ENCODE assay signal across 9 mouse cellular contexts in genomic region chr4:154632800-154633764, GRCm38 (mm10). TPM values are rescaled to one million over a fixed set of nuclear protein-coding genes. Genes with fewer than 3 reads are reported as not detected.
A peak's percentile ranks its signal among the peaks of the same experiment; 100 is the strongest.
DNase-seq lines count a peak whose midpoint lies in the region; ATAC-seq lines count a peak whose summit lies in the region.
"Had no signal": no experiment of that assay in that cellular context is flagged by ENCODE, and none has a peak within 500 bp of the region (broad histone marks: within the 10 kb centered on the region; RNA-seq: fewer than 3 reads in every experiment).

No protein-coding gene starts in this region.

- 32% methylated on average over 14 of the region's 14 CpGs for WGBS in liver, embryonic 13.5 days (ENCODE audit: insufficient replicate concordance)
- WGBS in stomach, embryonic 14.5 days, result 33% methylated on average over 14 of the region's 14 CpGs

- no peak for ATAC-seq in liver, embryonic 13.5 days (ENCODE audit: low read depth)
- ATAC-seq in stomach, embryonic 14.5 days (ENCODE audit: insufficient number of reproducible peaks, insufficient read depth, low FRiP score, low read depth), result no peak
- no peak for ATAC-seq in CD4-positive, CD25-positive, alpha-beta regulatory T cell, adult 4 months
- no peak for ATAC-seq in cerebellum, adult (ENCODE audit: insufficient number of reproducible peaks, low FRiP score, low TSS enrichment)

- intact Hi-C loops in heart, postnatal 10 days (cut with DNase I), result loop anchor here (5.0 kb wide), 1 partner anchor 51 kb away; no protein-coding TSS in a partner anchor
- intact Hi-C loops in gastrocnemius, postnatal 36 days (cut with DNase I), result no loop called here

- no peaks in the 10 kb centered on the region for H3K36me3 ChIP-seq in liver, embryonic 13.5 days
- no peaks in the 10 kb centered on the region for H3K36me3 ChIP-seq in stomach, embryonic 14.5 days (ENCODE audit: control insufficient read depth, insufficient read depth, low read length)

- no peak overlapping the region for H3K4me3 ChIP-seq in liver, embryonic 13.5 days (replicated peaks)
- H3K4me3 ChIP-seq in stomach, embryonic 14.5 days (ENCODE audit: low read depth, low read length), result peak overlapping the region; percentile 55

- DNase-seq in liver, embryonic 13.5 days, result no peak
- no peak for DNase-seq in liver
- DNase-seq in heart, postnatal 10 days, result peak; percentile 47 to 60
- DNase-seq in kidney, postnatal 36 days, result peak; percentile 48 to 65
- DNase-seq in gastrocnemius, postnatal 36 days, result no peak

- H3K4me2 ChIP-seq in liver, embryonic 13.5 days, result peak overlapping the region; percentile 70
- H3K4me2 ChIP-seq in stomach, embryonic 14.5 days (replicated peaks; ENCODE audit: low read depth, low read length), result peak overlapping the region; percentile 72

- H3K4me1 ChIP-seq in liver, embryonic 13.5 days (replicated peaks), result peaks cover 26% of the 10 kb centered on the region
- H3K4me1 ChIP-seq in stomach, embryonic 14.5 days (ENCODE audit: control insufficient read depth, insufficient read depth, low read length), result peaks cover 9% of the 10 kb centered on the region; the same call in 1 of the 2 replicates

- no peaks in the 10 kb centered on the region for H3K9me3 ChIP-seq in liver, embryonic 13.5 days (replicated peaks)
- H3K9me3 ChIP-seq in stomach, embryonic 14.5 days (ENCODE audit: control insufficient read depth, low read depth, low read length), result no peaks in the 10 kb centered on the region

- H3K27ac ChIP-seq in liver, embryonic 13.5 days, result no peak overlapping the region
- peak overlapping the region; percentile 10; the same call in 1 of the 2 replicates for H3K27ac ChIP-seq in stomach, embryonic 14.5 days (ENCODE audit: low read length)

- peaks cover 91% of the 10 kb centered on the region for H3K27me3 ChIP-seq in liver, embryonic 13.5 days
- H3K27me3 ChIP-seq in stomach, embryonic 14.5 days (ENCODE audit: control insufficient read depth, insufficient read depth, low read length), result peaks cover 31% of the 10 kb centered on the region; the same call in 1 of the 2 replicates

- H3K9ac ChIP-seq in liver, embryonic 13.5 days, result no peak overlapping the region
- peak overlapping the region; percentile 68; the same call in 1 of the 2 replicates for H3K9ac ChIP-seq in stomach, embryonic 14.5 days (replicated peaks; ENCODE audit: low read depth, low read length)

RNA-seq across cellular contexts. Expression of gene Prdm16, which starts 3.6 kb away (rescaled TPM):
- 1.8 and 2.2 TPM in 2 replicates for polyA plus RNA-seq in liver, embryonic 13.5 days (2015; fragmentation: Nextera tagmentation; extraction: Ambion mirVana)
- total RNA-seq in heart, postnatal 10 days (2021), result 10 to 100 TPM; 20.7 to 22.2 TPM
- polyA plus RNA-seq in stomach, embryonic 14.5 days (2014; fragmentation: Nextera tagmentation; extraction: Ambion mirVana), result 18.4 and 21.8 TPM in 2 replicates
- 1 to 10 TPM; 2.2 to 2.7 TPM for polyA plus RNA-seq in CD4-positive, CD25-positive, alpha-beta regulatory T cell, adult 4 months (2017; shearing (Covaris generic))
- 1 to 10 TPM; 1.3 to 2.4 TPM for total RNA-seq in gastrocnemius, postnatal 36 days (2021)

RNA-seq across cellular contexts. Expression of gene Actrt2, which starts 34.6 kb away (rescaled TPM):
- polyA plus RNA-seq in liver, embryonic 13.5 days (2015; fragmentation: Nextera tagmentation; extraction: Ambion mirVana), result not detected in 2 replicates
- total RNA-seq in heart, postnatal 10 days (2021), result not detected
- polyA plus RNA-seq in stomach, embryonic 14.5 days (2014; fragmentation: Nextera tagmentation; extraction: Ambion mirVana), result not detected in 2 replicates
- polyA plus RNA-seq in CD4-positive, CD25-positive, alpha-beta regulatory T cell, adult 4 months (2017; shearing (Covaris generic)), result not detected
- not detected for total RNA-seq in gastrocnemius, postnatal 36 days (2021)
- total RNA-seq: layer of hippocampus, adult 8-10 months had no signal

Comparison
In these comparisons a context has a peak if more than half of its experiments do, and no peak if none do; other contexts are left out.
1. DNase-seq: peak in heart, postnatal 10 days (2 of 2) and kidney, postnatal 36 days (2 of 2); none in liver, embryonic 13.5 days (single experiment), liver (single experiment) and gastrocnemius, postnatal 36 days (0 of 2).